Mouse (Mus musculus) urinary bladder, adult 18-20 months (tissue): ENCODE data around the gene Pdzd4.

Experiments used
- DNase-seq, 2 experiments: peaks; one replicate each; pipeline ENCODE4 v3.0.0; 2022; ENCODE audit warnings: low spot score in 2 of 2, mixed read lengths in 2 of 2

Pdzd4 gene

DNA sequence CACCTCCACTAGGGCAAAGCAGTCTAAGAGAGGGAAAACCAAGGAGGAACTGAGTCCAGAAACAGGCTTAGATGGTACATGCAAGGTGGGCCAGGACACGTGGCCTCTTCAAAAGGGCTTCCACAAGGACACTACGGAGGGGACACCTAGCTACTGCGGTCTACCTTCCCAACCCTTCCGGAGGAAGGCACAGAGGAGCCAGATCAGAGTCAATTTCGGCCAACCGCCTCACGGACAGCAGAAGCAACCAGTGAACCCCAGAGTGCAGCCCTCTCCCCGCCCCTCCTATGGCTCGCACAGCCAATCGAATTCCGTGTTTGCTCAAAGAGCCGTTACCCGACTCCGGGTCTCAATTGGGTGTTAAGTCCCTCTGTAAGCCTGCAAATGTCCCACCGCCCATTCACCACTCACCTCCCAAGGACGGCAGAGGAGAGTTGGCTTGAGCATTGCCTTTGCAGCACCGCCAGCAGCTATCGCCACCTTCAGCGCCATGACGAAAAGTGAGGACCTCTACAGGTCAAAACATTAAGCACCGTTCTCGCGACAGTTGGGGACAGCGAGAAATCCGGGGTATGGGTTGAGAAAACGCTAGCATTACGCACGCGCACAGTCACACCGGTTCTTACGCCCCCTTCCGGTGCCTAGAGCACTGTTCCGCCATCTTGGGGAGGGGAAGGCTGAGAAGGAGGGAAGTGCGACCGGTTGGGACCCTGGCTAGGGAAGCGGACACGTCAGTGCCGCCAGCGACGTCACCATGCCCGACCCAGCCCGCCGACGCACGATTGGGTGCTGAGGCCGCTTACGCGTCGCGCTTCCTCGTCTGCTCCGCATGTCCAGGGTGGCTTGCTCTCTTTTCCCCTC, 38.2 kb downstream of the Pdzd4 start, which contains the start of the genes Idh3g and Ssr4:
TSS of gene Idh3g (minus strand) at position 534 of the 861 bp plus-strand sequence.
TSS of gene Ssr4 (plus strand) at position 665 of the 861 bp plus-strand sequence.
- DNase-seq = peak; percentile 81 to 89

DNA sequence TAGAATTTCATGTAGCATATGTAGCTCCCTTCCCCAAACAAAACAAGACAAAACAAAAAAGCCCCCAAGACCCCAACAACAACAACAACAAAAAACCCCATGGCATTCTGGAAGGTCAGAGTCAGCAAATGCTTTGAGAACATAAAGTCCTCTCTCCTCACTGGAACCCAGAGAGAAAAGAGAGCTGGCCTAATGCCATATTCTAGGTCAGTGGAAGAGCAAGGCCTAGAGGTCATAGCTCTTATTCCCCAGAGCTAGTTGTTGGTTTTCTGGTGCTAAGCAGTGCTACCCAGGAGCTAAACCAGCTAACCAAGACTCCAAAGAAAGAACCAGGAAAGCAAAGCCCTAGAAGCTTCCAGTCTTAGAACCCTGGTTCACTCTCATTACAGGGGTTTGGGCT, 39.1 kb downstream of the Pdzd4 start:
- DNase-seq = no peak

DNA sequence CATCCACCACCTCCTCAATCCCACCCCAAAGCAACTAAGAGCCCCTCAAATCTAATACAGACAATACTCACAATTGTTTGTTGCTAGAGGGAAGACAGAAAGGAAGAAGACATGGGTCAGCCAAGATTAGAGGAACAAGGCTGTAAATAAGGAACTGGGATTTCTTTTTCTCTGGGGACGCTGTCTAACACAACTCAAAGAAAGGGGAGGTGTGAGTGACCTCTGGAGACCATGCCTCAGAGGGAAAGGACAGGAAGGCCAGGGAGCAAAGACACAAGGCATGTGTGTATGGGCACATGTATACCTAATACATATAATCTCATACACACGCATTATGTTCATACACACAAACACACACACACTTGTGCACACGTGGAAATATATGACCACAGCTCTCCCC, 42.5 kb downstream of the Pdzd4 start:
- no peak for DNase-seq

DNA sequence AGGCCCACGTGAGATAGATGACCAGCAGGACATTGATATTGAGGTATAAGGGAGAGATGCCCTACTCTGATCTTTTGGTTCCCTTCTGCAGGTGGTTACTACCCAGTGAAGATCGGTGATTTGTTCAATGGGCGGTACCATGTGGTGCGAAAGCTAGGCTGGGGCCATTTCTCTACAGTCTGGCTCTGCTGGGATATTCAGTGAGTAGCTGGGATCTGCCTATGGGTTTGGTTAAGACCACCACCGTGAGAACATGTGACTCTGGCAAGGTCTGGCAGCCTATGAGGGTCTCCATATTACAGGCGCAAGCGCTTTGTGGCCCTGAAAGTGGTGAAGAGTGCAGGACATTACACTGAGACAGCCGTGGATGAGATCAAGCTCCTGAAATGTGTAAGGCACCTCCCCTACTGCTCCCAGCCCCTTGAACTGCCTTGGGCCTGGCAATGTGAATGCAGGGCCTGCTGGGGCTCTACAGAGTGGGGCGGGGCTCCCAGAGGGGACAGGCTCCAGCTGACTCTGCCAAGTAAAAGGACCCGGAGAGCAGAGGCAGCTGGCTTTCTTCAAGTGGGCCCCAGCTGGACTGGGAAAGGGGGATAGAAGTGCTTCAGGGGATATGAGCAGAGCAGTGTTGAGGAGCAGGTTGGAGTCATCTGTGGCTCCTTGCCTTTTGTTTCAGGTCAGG, 49.8 kb downstream of the Pdzd4 start:
- DNase-seq = no peak

DNA sequence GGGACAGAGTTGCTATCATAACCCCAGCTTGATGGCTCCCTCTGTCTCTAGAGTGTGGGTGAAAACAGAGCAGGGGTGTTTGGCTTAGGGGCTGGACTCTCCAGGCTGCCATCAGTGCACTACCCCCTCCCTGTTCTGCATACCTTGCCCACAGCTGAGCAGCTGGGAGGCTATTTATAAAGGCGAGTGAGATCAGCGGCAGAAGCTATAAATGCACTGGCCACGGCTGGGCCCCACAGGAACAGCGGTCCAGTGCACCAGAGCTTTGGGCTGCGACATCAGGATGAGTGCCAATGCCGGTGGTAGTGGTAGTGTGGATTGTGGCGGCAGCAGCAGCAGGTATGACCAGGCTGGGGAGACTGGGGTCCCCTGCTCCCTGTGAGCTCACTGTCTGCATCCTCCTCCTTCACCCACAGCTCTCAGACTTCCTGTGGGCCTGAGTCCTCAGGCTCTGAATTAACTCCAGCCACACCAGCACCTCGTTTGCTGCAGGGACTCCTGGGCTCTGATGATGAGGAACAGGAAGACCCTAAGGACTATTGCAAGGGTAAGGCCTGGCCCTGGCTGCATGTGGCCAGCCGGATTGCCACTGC, 50.5 kb downstream of the Pdzd4 start, which contains the start of gene Srpk3:
TSS of gene Srpk3 (plus strand) at position 238 of the 593 bp plus-strand sequence.
- no peak for DNase-seq

DNA sequence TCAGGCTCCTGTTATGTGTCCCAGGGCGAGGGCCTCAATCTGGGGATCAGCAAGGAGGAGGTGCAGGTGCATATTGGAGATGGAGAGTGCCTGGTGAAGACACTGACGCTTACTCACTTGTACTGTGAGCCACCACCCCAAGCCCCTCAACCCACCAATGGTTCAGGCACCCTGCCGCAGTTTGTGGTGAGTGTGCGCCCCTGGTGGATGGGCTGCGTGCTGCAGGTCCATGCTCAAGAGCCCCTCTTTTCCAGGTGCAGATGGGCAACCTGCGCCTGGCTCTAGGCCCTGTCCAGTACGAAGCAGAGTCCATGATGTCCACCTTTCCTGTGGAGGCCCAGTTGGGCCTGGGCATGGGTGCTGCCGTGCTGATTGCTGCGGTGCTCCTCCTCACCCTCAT, 57.5 kb downstream of the Pdzd4 start:
- no peak for DNase-seq

DNA sequence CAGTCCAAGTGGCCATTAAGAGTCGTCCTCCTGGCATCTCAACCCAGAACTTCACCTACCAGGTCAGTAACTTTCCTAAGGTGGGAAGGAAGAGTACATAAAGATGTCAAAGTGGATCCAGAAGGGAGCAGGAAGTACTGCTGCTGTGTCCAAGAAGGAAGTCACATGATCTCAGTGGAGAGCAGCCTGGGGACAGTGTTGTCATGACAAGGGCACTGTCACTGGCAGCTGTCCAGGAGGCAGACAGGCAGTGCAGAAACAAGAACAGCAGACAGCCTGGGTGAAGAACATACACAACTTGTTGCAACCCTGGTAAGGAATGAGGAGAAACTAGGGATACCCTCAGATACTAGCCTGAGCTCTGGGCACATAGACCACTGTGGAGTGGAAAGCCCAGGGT, 59.5 kb downstream of the Pdzd4 start:
- no peak for DNase-seq

DNA sequence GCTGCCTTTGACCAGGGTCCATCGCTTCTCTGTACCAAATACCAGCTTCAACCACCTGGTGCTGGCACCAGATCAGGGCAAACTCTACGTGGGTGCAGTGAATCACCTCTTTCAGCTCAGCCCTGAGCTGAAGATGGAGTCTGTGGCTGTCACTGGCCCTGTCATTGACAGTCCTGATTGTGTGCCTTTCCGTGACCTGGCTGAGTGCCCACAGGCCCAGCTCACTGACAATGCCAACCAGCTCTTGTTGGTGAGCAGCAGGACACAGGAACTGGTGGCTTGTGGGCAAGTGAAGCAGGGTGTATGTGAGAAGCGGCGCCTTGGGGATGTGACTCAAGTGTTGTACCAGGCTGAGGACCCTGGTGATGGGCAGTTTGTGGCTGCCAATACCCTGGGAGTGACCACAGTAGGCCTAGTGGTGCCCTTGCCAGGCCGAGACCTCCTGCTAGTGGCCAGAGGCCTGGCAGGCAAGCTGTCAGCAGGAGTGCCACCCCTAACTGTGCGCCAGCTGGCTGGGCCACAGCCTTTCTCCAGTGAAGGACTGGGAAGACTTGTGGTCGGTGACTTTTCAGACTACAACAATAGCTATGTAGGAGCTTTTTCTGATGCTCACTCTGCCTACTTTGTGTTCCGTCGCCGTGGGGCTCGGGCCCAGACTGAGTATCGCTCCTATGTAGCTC, 66.0 kb downstream of the Pdzd4 start:
- no peak for DNase-seq

DNA sequence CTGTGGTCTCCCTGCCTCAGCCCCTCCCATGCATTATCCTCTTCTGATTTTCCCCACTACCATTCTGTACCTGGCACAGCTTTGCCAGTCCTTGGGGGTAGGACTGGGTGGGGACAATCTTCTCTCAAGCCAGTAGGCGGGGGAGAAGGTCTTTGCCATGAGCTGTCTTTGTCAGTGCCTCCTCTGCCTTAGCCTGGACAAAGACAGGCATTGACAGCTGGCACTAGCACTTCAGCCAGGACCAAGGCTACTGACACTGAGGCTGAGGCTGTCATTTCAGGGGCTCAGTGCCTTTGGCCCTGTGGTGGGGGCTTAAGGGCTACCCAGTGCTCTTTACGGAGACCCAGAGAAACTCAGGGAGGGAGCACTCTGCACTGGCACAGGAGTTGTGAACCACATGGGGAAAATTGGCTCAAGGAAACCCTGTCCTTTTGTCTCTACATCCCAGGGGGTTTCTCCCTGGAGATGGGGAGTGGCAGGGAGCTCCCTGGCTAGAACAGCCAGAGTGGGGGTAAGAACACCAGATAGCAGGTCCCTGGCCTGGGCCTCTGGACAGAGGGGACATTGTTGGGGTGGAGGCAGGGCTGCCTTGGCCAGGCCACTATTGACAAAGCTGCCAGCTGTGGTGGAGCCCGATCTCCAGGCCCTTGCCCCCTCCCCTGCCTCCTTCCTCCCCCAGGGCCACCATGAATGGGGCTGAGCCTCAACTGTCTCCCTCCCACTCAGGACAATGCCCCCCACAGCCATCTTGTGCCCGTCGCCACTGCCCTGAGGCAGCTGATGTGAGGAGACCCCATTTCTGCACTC, 68.2 kb downstream of the Pdzd4 start, which contains the start of gene Plxnb3:
TSS of gene Plxnb3 (plus strand) at position 757 of the 807 bp plus-strand sequence.
- no peak for DNase-seq

DNA sequence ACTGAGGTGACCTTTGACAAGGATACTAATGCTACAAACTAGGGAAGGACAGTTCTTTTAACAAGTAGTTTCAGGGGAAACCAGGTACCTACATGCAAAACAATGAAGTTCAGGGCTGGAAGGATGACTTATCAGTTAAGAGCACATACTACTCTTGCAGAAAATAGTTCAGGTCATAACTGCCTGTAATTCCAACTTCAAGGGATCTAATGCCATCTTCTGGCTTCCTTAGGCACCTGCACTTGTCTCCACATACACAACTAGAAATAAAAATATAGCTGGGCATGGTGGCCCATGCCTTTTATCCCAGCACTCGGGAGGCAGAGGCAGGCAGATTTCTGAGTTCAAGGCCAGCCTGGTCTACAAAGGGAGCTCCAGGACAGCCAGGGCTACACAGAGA, 75.8 kb downstream of the Pdzd4 start:
- DNase-seq = no peak

DNA sequence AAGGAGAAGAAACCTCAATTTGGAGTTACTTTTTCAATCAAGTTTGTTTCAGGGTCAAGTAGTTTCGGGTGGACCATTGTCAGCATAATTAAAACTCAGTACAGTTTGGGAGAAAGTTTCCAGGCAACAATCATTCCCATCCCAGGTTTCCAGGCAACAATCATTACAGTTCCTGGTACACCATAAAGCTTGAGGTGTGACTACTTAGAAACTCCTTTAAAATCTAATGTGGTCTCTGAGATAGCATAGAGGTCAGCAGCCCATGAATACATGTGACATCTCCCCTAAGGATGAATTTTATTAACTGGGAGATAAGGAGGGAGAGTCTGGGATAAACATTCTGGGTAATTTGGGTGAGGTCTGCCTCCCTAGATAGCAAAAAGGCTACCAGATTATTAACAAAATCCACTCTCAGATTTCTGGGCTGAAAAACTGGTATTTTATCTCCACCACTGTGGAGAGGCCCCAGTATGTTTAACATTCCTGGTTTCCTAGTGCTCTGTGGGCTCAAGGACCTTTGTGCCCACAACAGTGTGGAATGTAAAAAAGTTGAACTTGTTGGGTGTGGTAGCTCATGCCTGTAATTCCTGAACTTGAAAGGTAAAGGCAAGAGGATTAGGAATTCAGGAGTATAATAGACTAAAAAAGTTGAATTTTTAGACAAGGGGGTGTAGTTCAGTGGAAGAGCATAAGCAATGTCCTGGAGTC, 79.8 kb downstream of the Pdzd4 start:
- no peak for DNase-seq
